Mouse (Mus musculus) brain, embryonic 18.5 days (tissue): ENCODE measurements around the gene Ccdc22.

ENCODE experiments used
- DNase-seq: peaks from one replicate; pipeline ENCODE4 v3.0.0-alpha.2; 2012; ENCODE audit warnings: low read depth, low spot score

The Ccdc22 gene

DNA sequence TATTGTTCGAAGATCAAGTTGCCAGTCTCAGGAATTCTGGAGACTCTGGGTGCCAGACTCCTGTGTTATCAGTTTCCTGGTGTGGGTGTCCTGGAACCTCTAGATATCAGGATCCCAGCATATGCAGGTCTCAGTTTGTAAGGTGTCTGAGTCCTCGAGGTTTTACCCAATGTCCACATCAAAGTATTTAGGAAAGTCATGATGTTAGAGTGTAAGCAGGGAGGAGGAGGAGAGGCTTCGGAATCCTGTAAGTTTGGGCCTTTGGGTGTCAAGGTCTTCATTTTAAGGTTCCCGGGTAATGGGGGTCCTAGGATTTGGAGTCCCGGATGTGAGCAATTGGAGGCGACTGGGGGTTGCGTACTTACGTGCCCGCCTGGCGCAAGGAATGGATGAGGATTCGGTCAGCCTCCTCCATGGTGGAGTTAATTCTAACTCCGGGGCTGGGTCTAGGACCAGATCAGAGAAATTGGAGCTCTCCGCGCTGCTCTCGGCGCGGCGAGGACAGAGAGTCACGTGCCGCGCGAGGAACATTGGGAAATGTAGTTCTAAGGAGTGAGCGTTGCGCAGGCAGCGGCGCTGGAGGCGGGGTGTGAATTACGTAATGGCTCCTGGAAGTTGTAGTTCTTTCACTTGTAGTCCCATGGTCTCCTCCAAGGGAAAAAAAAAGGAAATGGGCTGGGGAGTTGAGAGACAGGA lies at the start of gene Ccdc22:
Gene Ccdc22 (minus strand): TSS at position 639 of the 696 bp plus-strand sequence.
- DNase-seq: peak; percentile 60

DNA sequence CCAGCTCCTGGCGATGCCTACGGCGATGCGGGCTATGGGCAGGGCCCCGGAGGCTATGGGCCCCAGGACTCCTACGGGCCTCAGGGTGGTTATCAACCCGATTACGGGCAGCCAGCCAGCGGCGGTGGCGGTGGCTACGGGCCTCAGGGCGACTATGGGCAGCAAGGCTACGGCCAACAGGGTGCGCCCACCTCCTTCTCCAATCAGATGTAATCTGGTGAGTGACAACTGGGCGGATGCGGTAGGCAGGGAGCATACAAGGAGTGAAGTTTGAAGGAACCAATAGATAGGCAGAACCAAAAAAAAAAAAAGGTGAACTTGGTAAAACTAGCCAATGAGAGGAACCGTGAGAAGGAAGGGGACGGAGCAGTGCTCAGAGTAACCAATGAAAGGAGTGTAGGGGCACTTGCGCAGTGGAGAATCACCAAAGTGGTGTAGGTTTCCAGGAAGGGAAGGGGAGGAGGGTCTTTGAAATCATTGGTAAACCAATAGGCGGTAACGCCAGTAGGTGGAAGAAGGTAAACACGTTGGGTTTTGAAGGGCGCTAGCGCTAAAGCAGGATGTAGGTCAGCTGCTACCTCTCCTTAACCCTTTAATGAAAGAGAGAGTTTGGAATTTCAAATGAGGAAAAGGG lies 43.5 kb upstream of the Ccdc22 start:
- DNase-seq: peak; percentile 85

GRCm38 (mm10) chrX:7645349-7645748 lies 40.0 kb upstream of the Ccdc22 start:
- no peak for DNase-seq

DNA sequence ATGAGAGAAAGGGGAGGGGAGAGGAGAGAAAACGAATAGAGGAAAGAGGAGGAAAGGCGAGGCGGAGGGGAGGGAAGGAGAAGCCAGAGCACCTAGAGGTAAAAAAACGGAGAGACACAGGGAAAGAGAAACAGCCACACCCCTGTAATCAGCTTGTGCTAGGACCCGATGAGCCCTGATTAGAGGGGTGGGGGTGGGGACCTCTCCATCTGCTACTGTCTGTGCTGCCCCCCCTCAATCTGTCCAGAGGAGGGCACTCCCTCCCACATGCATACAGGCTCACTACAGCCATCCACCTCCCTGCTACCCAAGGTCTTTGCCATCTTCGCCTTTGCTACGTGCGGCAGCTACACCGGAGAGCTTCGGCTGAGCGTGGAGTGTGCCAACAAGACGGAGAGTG lies 35.5 kb upstream of the Ccdc22 start:
- no peak for DNase-seq

GRCm38 (mm10) chrX:7639536-7640325 lies 34.4 kb upstream of the Ccdc22 start:
- no peak for DNase-seq

- DNase-seq: peak; percentile 51
Measured at GRCm38 (mm10) chrX:7638401-7639091, 33.2 kb upstream of the Ccdc22 start, which contains the start of gene Syp. TSS of gene Syp (plus strand) at chrX:7638471.

GRCm38 (mm10) chrX:7635101-7635500 lies 29.8 kb upstream of the Ccdc22 start:
- DNase-seq: no peak

GRCm38 (mm10) chrX:7632560-7632959 lies 27.2 kb upstream of the Ccdc22 start:
- no peak for DNase-seq

- no peak for DNase-seq
Measured at GRCm38 (mm10) chrX:7617889-7618551, 12.7 kb upstream of the Ccdc22 start.

DNA sequence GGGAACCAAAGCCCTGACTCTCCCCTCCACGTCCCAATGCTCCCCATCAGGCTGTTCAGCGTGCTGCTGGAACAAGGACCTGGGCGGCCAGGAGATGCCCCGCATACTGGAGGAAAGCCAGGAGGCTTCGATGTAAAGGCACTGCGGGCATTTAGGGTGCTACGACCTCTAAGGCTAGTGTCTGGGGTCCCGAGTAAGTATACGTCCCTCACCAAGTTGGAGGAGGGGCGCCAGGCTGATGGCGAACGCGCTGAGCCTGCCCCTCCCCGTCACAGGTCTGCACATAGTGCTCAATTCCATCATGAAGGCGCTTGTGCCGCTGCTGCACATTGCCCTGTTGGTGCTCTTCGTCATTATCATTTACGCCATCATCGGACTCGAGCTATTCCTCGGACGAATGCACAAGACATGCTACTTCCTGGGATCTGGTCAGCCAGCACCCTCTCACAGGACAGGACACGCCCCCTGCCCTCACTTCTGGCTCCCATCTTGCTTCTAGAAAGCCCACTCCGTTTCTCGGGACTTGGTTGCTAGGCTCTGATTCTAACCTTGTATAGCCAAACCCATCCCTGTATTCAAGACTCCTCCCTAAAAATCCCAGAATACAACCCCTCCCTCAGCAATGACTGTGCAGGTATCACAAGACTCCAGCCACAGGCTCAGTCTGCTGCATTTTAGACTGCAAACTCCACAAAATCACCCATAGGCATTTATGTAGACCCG lies 5.4 kb upstream of the Ccdc22 start:
- no peak for DNase-seq

- DNase-seq: no peak
Measured at GRCm38 (mm10) chrX:7610035-7610434, 4.7 kb upstream of the Ccdc22 start.

- no peak for DNase-seq
Measured at GRCm38 (mm10) chrX:7606783-7607182, 1.5 kb upstream of the Ccdc22 start, which contains the start of gene Cacna1f. TSS of gene Cacna1f (plus strand) at chrX:7607083.

DNA sequence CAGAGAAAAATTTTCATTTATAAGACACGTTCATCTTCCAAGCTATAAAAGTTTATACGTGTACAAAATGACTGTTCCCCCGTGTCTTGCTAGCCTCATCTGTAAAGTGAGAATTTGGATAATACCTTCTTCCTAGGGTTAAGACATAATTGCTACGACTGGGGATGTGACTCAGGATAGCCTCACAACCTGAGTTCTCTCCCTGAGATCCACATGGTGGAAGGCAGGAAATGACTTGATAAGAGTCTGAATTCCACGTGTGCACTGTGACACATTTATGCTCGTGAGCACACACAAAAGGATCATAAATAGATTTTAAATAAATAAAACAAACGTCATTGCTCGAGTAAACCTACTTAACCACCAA lies 241 bp upstream of the Ccdc22 start:
- DNase-seq: no peak

DNA sequence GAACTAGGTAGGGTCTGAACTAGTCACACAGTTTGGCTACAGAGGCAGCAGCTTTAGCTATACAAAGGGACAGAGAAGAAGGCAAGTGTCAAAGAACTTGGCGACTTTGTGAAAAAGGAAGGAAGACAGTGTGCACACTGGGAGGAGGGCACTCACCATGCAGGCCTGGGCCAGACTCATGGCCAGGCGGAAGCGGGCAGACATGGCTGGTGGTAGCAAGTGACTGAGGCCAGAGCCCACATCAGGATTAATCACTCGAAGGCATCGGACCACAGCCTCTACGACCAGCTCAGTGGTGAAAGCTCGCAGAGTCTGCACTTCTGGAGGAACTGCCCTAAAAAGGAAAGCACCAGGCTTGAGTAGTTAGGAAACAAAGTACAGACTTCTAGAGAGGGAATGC lies 1.3 kb downstream of the Ccdc22 start:
- no peak for DNase-seq

DNA sequence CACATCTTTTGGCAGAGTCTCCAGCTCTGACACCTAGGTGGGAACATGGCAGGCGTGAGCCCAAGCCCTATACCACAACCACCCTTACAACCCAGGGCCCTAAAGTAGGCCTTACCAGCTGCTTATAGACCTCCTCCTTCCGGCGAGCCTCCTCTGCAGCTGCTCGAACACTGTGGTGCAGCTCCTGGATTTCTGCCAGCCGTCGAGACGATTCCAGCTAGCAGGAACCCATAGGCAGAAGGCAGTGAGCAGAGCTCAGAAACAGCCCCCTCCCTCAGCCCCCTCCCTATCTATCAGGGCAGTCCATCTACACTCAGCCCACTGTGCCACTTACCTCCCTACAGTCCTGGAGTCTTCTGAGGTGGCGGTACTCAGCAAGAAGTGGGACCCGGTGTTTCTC lies 9.9 kb downstream of the Ccdc22 start:
- DNase-seq: no peak

- DNase-seq: no peak
Measured at GRCm38 (mm10) chrX:7586356-7586755, 19.0 kb downstream of the Ccdc22 start.

DNA sequence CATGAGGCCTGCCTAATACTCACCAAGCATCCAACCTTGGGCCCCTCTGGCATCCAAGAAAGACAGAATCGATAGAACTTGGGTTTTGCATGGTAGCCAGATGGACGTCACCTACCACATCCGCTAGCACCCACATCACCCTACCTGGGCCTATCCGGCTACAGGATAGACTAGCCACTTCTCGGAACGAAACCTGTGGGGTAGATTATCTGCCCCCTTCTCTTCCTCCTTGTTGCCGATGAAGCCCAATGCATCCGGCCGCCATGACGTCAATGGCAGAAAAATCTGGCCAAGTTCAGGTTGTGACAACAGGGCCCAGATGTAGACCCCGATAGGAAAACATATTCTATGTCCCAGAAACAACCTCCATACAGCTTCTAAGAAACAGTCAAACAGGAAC lies 21.4 kb downstream of the Ccdc22 start:
- DNase-seq: no peak

DNA sequence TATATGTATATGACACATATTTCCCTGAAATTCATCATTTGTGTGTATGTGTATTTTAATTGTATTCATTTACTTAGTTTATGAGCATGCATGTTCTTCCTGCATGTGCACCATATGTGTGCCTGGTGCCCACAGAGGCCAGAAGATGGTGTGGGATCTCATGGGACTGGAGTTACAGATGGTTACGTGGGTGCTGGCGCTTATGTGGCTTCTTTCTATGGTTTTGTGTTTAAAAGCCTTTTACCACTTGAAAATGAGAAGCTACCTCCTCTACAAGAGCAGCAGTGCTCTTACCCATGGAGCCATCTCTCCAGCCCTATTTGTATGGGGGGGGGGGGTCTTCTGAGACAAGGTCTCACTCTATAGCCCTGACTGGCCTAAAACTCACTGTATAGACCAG lies 24.2 kb downstream of the Ccdc22 start:
- DNase-seq: no peak

DNA sequence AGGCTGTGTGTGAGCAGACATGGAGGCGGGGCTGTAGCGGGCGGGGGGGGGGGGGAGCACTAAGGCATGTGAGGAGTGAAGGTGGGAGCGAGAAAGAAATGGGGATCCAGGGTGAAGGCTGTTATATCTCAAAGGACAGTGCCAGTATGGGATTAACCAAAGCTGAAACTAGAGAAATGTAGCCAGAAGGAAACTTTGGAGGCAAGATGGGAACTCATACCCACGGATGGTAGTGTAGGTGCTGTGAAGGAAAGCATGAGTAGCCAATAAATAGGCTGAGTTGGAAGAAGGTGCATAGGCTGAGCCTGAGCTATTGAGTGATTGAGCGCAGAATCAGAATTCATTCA lies 30.5 kb downstream of the Ccdc22 start:
- DNase-seq: no peak

DNA sequence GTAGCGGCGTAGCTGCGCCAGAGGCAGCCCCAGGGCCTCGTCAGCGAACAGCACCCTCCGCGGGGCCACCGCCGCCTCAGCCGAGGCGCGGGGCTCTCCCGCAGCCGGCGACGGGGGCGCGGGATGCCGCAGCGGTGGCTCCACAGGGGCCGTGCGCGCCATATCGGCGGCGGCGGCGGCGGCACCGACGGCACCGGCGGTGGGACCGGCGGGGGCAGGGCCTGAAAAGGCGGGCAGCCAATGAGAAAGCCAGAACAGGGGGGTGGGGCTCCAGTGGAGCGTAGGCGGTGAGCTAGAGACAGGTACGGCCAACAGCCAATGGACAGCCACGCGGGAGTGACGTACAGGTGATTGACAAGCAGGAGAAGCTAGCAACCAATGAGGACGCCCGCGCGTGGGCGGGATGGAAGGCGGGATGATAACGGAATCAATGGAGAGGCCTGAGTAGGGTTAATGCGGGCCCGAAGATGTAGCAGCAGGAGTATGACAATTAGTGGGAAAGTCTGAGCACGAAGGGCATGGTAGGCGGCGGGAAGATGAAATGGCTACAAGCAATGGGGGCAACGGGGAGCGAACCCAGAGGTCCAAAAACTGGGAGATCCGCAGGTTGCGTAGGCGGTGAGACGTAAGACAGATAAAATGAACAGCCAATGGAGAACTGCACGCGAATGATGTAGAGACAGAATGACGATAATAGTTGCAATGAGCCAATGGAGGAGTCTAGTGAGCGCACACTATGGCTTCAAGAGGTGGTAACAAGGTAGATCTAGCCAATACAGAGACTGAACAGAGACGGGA lies 31.0 kb downstream of the Ccdc22 start, which contains the start of gene Ppp1r3f:
Gene Ppp1r3f (minus strand): TSS at position 197 of the 798 bp plus-strand sequence.
- DNase-seq: peak; percentile 93
